Mouse (Mus musculus): ENCODE measurements around the gene AW146154. TPM values are rescaled to one million over a fixed set of nuclear protein-coding genes. Genes with fewer than 3 reads are reported as not detected.

Gene AW146154
- polyA plus RNA-seq (2012; ENCODE audit: low replicate concordance): 0.39 and 0.88 TPM in 2 replicates

GRCm38 (mm10) chr7:41499389-41500049 is at the start of gene AW146154, which contains the start of gene Gm20449:
Gene AW146154 (minus strand): TSS chr7:41499890.
Gene Gm20449 (minus strand): TSS chr7:41499417.

GRCm38 (mm10) chr7:41448596-41448995 is 51.1 kb downstream of the AW146154 start, which contains the start of gene Vmn2r57:
Gene Vmn2r57 (minus strand): TSS chr7:41448696.

Other genes starting within 250 kb of the AW146154 start
- gene AI987944, start 106.5 kb downstream of the AW146154 start, polyA plus RNA-seq (2012; ENCODE audit: low replicate concordance): 1.6 and 1.9 TPM in 2 replicates
- not detected in 2 replicates for gene Vmn2r57, start 51.2 kb downstream of the AW146154 start, polyA plus RNA-seq (2012; ENCODE audit: low replicate concordance)
- not detected in 2 replicates for gene Gm20449, start 473 bp downstream of the AW146154 start, polyA plus RNA-seq (2012; ENCODE audit: low replicate concordance)
- gene Gm6871, start 73.8 kb upstream of the AW146154 start, polyA plus RNA-seq (2012; ENCODE audit: low replicate concordance): not detected in 2 replicates
- 0.39 and 1.3 TPM in 2 replicates for gene 2610021A01Rik, start 99.3 kb upstream of the AW146154 start, polyA plus RNA-seq (2012; ENCODE audit: low replicate concordance)
- gene Zfp788, start 133.3 kb upstream of the AW146154 start, polyA plus RNA-seq (2012; ENCODE audit: low replicate concordance): 0.23 and 0.56 TPM in 2 replicates

Measured in hematopoietic multipotent progenitor cell, adult 10-12 weeks (in vitro differentiated cells).